24 mouse cellular contexts compared by ENCODE assay signal in the genomic region with DNA sequence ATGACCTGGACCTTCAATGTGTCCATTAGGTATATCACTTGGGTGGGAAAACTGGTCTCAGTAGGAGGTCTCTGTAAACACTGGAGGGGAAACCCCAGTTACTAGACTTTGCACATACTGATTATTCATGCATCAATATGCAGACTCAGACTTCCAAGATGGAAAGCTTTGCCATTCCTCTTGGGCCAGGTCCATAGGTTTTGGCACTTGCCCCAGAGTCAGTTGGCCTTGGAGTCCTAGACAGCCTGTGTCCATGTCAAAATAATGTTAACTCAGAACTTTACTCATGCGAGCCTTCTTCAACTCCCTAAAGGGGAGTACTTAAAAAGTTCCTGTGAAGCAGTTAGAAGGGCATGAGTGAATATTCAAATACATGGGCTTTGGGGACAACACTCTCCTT.
DNase-seq lines count a peak whose midpoint lies in the region; ATAC-seq and TF ChIP-seq lines count a peak whose summit lies in the region.
"Had no signal": no experiment of that assay in that cellular context is flagged by ENCODE, and none has a peak within 500 bp of the region (broad histone marks: within the 10 kb centered on the region; RNA-seq: fewer than 3 reads in every experiment).

No protein-coding gene starts in this region.

- no peak overlapping the region for H3K4me3 ChIP-seq in hindbrain, postnatal 0 days (ENCODE audit: low read length)
- H3K4me3 ChIP-seq in hindbrain, embryonic 13.5 days: no peak overlapping the region
- H3K4me3 ChIP-seq in midbrain, postnatal 0 days (ENCODE audit: low read depth, low read length): no peak overlapping the region
- H3K4me3 ChIP-seq in midbrain, embryonic 15.5 days: no peak overlapping the region
- H3K4me3 ChIP-seq: embryonic facial prominence, embryonic 12.5 days; embryonic facial prominence, embryonic 15.5 days; erythroblast, embryonic 14.5 days; forebrain, embryonic 12.5 days; forebrain, embryonic 15.5 days; heart, embryonic 12.5 days; heart, embryonic 15.5 days; hindbrain, embryonic 10.5 days had no signal

- no peak overlapping the region for H3K4me2 ChIP-seq in hindbrain, postnatal 0 days (ENCODE audit: low read depth, low read length)
- no peak overlapping the region for H3K4me2 ChIP-seq in hindbrain, embryonic 13.5 days
- no peak overlapping the region for H3K4me2 ChIP-seq in midbrain, postnatal 0 days (ENCODE audit: low read depth, low read length, poor library complexity, severe bottlenecking)
- H3K4me2 ChIP-seq in midbrain, embryonic 15.5 days: no peak overlapping the region
- H3K4me2 ChIP-seq: embryonic facial prominence, embryonic 12.5 days; embryonic facial prominence, embryonic 15.5 days; forebrain, embryonic 12.5 days; forebrain, embryonic 15.5 days; heart, embryonic 12.5 days; heart, embryonic 15.5 days; hindbrain, embryonic 14.5 days had no signal

- no peak overlapping the region for H3K9ac ChIP-seq in hindbrain, postnatal 0 days (replicated peaks; ENCODE audit: low read length)
- H3K9ac ChIP-seq in hindbrain, embryonic 13.5 days: no peak overlapping the region
- no peak overlapping the region for H3K9ac ChIP-seq in midbrain, postnatal 0 days (replicated peaks; ENCODE audit: low read length, poor library complexity, severe bottlenecking)
- no peak overlapping the region for H3K9ac ChIP-seq in midbrain, embryonic 15.5 days
- H3K9ac ChIP-seq: embryonic facial prominence, embryonic 12.5 days; embryonic facial prominence, embryonic 15.5 days; forebrain, embryonic 12.5 days; forebrain, embryonic 15.5 days; heart, embryonic 12.5 days; heart, embryonic 15.5 days; hindbrain, embryonic 14.5 days had no signal

- no peaks in the 10 kb centered on the region for H3K9me3 ChIP-seq in hindbrain, postnatal 0 days (ENCODE audit: low read length)
- H3K9me3 ChIP-seq in hindbrain, embryonic 13.5 days: no peaks in the 10 kb centered on the region
- H3K9me3 ChIP-seq in midbrain, postnatal 0 days (ENCODE audit: low read length): no peaks in the 10 kb centered on the region
- no peaks in the 10 kb centered on the region for H3K9me3 ChIP-seq in midbrain, embryonic 15.5 days
- H3K9me3 ChIP-seq: embryonic facial prominence, embryonic 12.5 days; embryonic facial prominence, embryonic 15.5 days; forebrain, embryonic 12.5 days; forebrain, embryonic 15.5 days; heart, embryonic 12.5 days; heart, embryonic 15.5 days; hindbrain, embryonic 10.5 days had no signal

- no peak for TF ChIP-seq CTCF in hindbrain, postnatal 0 days (IDR thresholded peaks at IDR 0.05; ENCODE audit: low read depth)
- no peak for TF ChIP-seq CTCF in midbrain, postnatal 0 days (IDR thresholded peaks at IDR 0.05)

- no peaks in the 10 kb centered on the region for H3K27me3 ChIP-seq in hindbrain, postnatal 0 days (ENCODE audit: insufficient read depth, low read length)
- H3K27me3 ChIP-seq in hindbrain, embryonic 13.5 days: no peaks in the 10 kb centered on the region
- no peaks in the 10 kb centered on the region for H3K27me3 ChIP-seq in midbrain, postnatal 0 days (ENCODE audit: insufficient read depth, low read length)
- no peaks in the 10 kb centered on the region for H3K27me3 ChIP-seq in midbrain, embryonic 15.5 days (replicated peaks)
- H3K27me3 ChIP-seq: embryonic facial prominence, embryonic 12.5 days; embryonic facial prominence, embryonic 15.5 days; forebrain, embryonic 12.5 days; forebrain, embryonic 15.5 days; heart, embryonic 12.5 days; heart, embryonic 15.5 days; Patski had no signal

- H3K27ac ChIP-seq in hindbrain, postnatal 0 days: no peak overlapping the region
- no peak overlapping the region for H3K27ac ChIP-seq in hindbrain, embryonic 13.5 days
- no peak overlapping the region for H3K27ac ChIP-seq in midbrain, postnatal 0 days (ENCODE audit: low read depth, low read length)
- no peak overlapping the region for H3K27ac ChIP-seq in midbrain, embryonic 15.5 days
- H3K27ac ChIP-seq: embryonic facial prominence, embryonic 12.5 days; embryonic facial prominence, embryonic 15.5 days; forebrain, embryonic 12.5 days; forebrain, embryonic 15.5 days; heart, embryonic 15.5 days; hindbrain, embryonic 10.5 days; hindbrain, embryonic 14.5 days had no signal

- no peaks in the 10 kb centered on the region for H3K4me1 ChIP-seq in hindbrain, postnatal 0 days (ENCODE audit: insufficient read depth, low read length)
- no peaks in the 10 kb centered on the region; the same call in none of the 2 replicates for H3K4me1 ChIP-seq in hindbrain, embryonic 13.5 days (replicated peaks)
- H3K4me1 ChIP-seq in midbrain, postnatal 0 days (ENCODE audit: insufficient read depth, low read length): no peaks in the 10 kb centered on the region
- H3K4me1 ChIP-seq in midbrain, embryonic 15.5 days: no peaks in the 10 kb centered on the region
- H3K4me1 ChIP-seq: embryonic facial prominence, embryonic 12.5 days; embryonic facial prominence, embryonic 15.5 days; forebrain, embryonic 12.5 days; forebrain, embryonic 15.5 days; heart, embryonic 12.5 days; heart, embryonic 15.5 days; hindbrain, embryonic 10.5 days had no signal

- H3K36me3 ChIP-seq in hindbrain, postnatal 0 days (ENCODE audit: insufficient read depth, low read length): no peaks in the 10 kb centered on the region
- no peaks in the 10 kb centered on the region for H3K36me3 ChIP-seq in hindbrain, embryonic 13.5 days
- H3K36me3 ChIP-seq in midbrain, postnatal 0 days (ENCODE audit: insufficient read depth, low read length): no peaks in the 10 kb centered on the region
- H3K36me3 ChIP-seq in midbrain, embryonic 15.5 days (replicated peaks): no peaks in the 10 kb centered on the region
- H3K36me3 ChIP-seq: embryonic facial prominence, embryonic 12.5 days; embryonic facial prominence, embryonic 15.5 days; forebrain, embryonic 12.5 days; forebrain, embryonic 15.5 days; heart, embryonic 12.5 days; heart, embryonic 15.5 days; hindbrain, embryonic 10.5 days had no signal

- DNase-seq in adrenal gland, postnatal 10 days: peak; percentile 7
- DNase-seq in adrenal gland, adult 8-10 months: no peak
- peak; percentile 40 for DNase-seq in hindbrain, postnatal 0 days (ENCODE audit: low spot score)
- DNase-seq in midbrain, postnatal 0 days (ENCODE audit: low spot score): peak; percentile 33
- DNase-seq: adrenal gland, adult 2 months; cerebellum, adult 18-20 months; cerebellum, adult 9-11 months; gastrocnemius, postnatal 25 days; heart, adult 18-20 months; heart, postnatal 10 days; heart, postnatal 36 days had no signal

- WGBS in hindbrain, postnatal 0 days: 70% methylated on average over 1 of the region's 1 CpGs
- 79% methylated on average over 1 of the region's 1 CpGs for WGBS in hindbrain, embryonic 13.5 days
- WGBS in midbrain, postnatal 0 days: 77% methylated on average over 1 of the region's 1 CpGs
- 100% methylated on average over 1 of the region's 1 CpGs for WGBS in midbrain, embryonic 15.5 days

- ATAC-seq in hindbrain, postnatal 0 days: no peak
- ATAC-seq in hindbrain, embryonic 13.5 days (ENCODE audit: low FRiP score): no peak
- ATAC-seq in midbrain, postnatal 0 days (ENCODE audit: low FRiP score): no peak
- no peak for ATAC-seq in midbrain, embryonic 15.5 days (replicated peaks)
- ATAC-seq: forebrain, embryonic 15.5 days; intestine, postnatal 0 days; Patski had no signal
